Mouse (Mus musculus) right cerebral cortex, postnatal 10 days (tissue): ENCODE data around the gene Runx2.

Experiments used
- DNase-seq, 2 experiments: peaks; one replicate each; pipeline ENCODE4 v3.0.0; 2021; ENCODE audit warnings: low spot score in 2 of 2

Gene Runx2

DNA sequence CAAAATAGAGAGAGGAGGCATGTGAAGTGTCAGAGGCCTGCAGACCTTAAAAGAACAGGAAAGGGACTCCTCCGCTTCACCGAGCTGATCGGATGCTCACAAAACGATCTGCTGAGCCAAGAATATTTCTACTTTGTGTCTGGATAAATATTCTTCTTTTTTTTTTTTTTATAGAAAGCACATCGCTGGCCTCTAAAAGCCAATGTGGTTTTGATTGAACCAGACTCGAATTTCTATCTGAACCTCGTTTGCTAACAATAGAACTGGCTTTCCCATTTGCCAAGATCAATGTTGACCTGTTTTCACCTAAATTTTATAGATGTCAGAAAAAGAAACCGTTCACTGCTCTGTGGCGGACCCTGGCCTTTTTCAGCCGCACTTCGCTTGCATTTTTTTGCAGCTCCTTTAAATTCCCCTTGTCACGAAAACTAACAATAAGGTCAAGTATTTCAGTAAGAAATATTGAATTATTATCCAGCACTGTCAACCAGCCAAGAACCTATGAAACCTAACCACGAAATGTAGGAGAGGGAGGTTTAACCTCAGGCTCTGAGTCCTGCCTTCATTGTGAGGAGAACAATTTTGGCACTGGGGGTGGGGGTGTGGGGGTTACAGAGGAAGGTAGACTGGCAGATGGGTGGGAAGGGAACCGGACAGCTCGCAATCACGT lies 222.4 kb downstream of the Runx2 start:
- no peak for DNase-seq

DNA sequence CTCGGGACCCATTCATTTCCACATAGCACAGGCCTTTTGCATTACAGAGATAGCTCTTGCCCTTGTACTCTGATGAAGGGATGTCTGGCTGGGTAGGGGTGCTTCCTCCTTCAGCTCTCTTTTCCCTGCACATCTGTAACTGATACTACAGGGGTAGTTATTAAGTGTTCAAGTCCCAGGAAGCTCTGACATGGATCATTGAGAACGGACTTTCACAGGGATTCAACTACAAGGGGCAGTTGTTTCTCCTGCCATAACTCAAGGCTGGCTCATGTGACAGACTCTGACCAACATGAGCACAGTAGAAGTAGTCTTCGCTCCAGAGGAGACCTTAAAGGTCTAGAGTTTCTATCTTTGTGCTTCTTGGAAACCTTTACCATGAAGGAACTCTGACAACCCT lies 226.1 kb downstream of the Runx2 start:
- no peak for DNase-seq

DNA sequence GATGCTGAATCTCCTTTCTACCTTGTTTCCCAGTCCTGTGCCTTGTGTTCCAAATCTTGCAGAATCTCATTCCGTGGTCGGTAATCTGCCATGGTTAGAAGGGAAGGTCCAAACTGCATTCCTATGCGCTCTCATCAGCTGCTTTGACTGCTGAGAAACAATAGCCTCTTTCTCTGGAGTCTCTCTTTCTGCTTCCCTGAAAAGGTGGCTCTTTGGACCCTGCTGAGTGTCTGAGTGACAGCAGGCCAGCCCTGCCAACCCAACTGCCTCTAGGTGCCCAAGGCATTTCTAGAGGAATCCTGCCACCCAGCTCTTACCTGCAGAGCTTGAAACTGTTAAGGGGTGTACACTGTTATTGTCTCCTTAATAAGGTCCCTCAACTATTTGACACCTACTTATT lies 226.6 kb downstream of the Runx2 start:
- no peak for DNase-seq

DNA sequence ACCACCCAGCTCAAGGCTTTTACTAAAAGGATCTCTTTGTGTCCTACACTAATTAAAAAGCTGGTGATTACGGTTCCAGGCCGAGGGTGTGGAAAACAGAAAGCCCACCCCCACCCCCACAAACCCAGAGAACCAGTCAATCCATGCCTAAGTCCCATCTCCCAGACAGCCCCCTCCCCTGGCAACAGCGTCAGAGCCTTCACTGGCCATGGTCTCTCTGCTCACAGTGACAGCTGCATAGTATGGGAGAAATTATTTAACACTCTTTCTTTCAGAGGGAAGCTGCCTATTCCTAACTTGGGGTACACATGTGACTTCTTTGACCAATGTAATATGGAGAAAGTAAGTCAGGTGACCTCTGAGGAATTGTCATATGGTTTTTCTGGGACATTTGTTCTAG lies 228.4 kb downstream of the Runx2 start:
- DNase-seq, result no peak

DNA sequence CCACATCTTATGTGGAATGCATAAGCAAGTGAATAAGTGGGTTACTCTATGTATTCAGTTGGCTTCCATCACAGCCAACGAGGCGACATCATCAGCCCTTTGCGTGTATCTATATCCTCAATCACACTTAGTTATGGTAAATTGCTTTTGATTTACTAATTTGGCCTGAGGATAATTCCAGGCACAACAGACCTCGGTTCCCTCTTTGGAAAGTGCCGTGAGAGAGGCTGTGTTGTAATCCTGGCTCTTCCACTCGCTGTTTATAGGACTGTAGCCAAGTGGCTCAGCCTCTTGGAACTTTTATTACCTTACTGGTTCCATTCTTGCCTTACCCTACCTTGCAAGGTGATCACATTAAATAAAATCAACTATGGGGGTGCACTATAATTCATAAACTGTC lies 229.8 kb downstream of the Runx2 start:
- no peak for DNase-seq

DNA sequence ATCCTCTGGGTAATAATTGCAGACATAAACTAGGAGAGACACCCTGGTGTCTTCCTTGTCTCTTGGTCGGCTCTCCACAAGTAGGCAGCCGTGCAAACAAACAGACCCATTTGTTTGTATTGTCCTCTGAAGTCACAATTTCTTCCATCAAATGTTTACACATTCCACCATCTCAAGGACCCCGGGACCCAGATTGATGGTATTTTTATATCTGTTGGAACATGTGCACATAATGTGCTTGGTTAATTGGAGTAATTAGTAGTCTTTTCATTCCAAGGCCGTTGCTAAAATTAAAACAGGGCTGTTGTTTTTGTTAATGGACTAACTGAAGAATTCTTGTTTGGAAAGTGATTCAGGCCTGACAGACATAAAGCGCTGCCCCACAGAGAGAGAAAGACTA lies 236.8 kb downstream of the Runx2 start:
- no peak for DNase-seq

DNA sequence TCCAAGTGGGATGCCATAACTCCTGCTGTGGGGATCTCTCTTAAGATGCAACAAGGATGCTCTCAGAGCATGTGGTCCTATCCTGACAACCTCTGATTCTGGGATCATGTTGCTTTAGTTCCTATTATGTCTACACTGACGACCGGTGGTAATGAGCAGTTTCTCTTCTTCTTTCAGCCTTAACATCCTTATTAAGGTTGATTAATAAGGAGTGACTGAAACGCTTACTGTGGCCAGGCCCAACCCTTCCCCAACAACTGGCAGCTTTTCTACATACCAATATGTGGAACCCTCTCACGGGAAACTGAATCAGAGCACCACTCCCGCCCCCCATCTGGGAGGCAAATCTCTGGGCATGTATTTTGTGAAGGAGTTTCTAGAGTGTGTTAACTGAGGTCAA lies 243.7 kb downstream of the Runx2 start:
- DNase-seq, result no peak

DNA sequence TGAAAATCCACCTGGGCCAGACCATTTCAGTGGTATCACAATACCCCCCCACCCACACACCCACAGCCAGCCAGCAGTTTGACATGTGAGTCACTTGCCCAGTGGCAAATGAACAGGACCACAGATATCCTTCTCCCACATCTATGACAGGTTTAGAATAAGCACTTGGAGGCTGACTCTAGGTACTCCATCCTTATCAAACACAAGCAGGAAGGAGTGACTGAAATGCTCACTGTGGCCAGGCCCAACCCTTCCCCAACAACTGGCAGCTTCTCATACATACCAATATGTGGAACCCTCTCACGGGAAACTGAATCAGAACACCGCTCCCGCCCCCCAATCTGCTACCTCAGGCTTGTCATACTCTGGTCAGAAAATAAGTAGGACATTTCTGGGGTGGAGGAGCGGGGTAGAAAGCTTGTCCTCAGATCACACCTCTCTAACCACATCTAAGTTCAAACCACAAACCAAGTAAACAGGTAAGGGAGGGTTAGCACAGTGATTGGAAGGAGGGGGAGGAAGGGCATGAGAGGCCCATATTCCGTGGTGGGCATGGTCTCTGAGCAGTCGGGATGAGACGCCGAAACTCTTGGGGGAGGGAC lies 245.5 kb downstream of the Runx2 start:
- DNase-seq, result no peak

DNA sequence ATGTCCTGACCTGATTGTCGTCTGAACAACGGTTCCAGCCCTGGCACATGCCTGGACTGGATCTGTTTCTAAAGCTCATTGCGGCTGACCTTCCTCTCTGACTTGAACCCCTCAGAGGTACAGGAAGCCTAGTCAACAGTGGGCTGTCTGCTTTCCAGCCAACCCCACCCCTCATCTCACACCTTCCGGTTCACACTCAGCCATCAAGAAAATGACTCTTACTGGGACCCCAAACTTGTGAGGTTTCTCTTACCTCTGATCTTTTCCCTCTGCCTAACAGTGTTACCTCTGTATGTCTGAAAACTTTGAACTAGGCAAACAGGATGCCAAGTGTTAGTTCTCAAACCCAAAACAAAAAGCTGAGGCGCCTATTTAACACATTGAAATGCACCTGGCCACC lies 247.6 kb downstream of the Runx2 start:
- DNase-seq, result no peak

DNA sequence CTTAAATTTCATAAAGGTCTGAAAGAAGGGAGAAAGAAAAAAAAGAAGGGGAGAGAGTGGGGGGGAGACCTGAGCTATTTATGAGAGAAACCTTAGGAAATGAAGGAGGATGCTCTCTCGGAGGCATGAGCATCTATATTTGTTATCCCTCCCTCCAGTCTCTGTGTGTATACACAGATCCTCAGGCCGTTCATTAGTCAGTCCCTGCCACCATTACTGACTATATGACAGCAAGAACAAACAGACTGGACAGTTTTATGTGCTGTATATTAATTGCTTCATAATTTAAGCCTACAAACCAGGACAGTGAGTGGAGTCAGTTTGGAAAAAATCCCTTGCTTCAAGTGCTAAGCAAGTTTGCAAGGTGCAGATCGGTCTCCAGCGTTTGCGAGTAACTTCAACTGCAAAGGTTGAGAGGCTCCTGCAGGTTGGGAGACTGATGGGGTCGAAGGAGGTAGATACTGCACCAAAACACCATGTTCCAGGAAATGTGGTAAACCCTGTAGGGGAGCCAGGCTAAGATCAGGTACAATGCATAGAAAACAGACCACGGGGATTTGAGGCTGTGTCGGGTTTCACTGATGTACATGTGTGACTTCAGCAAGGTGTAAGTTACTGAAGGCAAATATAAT lies 248.6 kb downstream of the Runx2 start:
- no peak for DNase-seq

DNA sequence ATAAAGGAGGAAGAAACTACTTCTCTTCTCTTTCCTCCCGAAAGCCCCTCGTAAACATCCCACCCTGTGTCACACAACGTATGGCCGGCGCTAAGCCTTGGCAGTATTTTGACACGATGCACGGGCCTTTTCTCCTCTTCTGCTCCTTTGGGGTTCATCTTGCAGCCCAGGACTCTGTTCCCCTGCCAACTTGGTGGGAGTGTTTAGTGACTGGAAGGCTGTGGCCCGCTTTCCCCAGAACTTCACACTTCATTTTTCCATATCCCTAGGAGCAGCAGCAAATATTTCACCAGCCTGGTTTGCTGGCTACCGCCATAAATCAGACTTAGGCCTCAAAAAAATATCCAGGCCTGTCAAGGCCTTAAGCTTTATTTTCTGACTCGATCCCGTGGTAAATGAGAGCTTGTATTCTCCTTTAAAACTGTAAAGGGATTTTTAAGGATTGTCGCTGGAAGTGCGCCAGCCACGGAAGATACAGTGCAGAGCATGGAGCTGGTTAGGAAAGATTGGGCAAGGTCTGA lies 249.2 kb downstream of the Runx2 start:
- DNase-seq, result peak; percentile 45 to 53

DNA sequence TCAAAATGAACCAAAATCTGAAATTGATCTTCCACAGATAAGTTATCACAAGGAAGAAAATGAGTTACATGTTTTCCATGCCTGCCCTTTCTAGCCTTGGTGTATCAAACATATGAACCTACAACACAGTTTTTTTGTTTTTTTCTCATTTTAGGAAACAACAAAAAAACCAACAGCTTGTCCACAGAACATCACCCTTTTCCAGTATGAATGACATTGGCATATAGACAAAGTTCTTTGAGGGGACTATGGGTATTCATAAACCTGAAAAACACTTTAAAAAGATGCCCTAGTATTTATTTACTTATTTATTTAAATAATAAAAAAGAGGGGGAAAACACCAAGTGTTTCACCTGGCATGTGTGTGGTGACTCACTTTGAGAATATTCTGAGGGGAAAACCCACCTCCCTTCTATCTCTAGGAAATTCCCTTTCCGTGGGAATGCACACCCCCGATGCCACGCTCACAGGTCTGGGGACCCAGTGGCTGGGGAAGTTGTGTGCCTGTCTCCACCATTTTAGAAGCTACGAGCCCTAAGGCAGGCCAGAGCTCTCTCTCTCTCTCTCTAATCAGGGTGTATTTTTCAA lies 249.9 kb downstream of the Runx2 start:
- no peak for DNase-seq

DNA sequence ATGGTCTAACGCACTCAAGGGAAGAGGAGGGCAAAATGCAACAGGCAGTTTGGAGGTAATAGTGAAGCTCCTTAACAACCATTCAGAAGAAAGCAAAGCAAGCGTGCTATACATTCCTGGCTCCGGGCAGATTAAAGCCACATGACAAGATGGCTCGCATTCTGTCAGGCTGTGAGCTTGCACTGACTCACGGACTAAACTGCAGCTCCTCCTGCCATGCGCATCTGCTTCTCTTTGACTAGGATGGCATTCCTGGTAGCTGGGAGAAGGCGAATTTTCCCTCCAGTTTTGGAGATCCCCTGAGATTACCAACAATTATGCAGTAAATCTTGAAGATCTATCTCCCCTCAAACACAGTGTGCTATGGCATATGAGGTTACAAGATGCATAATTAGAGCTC lies 254.6 kb downstream of the Runx2 start:
- peak in 1 of 2 experiments; percentile 40 for DNase-seq

DNA sequence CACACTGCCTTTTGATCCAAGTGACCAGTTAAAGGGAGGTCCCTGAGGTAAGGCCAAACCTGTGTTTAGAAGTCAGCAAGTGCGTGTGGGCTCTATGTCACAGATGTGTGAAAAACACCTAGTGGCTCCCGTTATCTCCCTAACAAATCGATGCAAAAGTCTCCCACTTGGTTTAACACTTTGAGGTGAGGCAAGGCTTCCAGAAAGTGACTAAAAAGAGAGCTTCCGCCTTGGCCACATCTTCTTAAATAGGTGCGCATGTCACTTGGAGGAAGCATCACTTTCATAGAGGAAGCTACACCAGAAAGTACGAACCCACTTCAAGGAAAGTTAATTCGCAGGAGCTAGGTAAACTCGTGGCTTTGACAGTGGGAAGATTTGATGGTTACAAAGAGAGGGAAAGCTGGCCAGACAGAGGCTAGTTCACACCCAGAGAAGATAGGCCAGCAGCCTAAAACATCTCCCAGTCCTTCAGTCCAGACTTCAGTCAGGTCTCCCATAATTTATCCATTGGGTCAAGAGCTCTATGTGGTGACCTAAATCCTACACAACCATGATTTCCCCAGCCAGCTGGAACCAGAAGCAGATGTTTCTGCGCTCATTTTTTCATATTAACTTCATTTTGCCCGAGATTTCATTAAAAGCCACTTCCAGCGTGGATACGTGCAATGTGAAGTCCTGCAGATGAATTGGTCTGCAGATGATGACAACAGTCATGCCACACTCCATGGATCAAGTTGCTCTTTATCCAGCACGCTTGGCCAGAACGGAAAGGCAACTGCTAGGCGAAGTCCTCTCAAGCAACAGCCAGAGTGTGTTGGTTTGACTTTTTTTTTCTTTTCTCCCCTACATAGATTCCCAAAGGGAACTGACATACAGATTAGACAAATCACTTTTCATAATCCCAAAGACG lies 257.1 kb downstream of the Runx2 start:
- DNase-seq, result no peak

DNA sequence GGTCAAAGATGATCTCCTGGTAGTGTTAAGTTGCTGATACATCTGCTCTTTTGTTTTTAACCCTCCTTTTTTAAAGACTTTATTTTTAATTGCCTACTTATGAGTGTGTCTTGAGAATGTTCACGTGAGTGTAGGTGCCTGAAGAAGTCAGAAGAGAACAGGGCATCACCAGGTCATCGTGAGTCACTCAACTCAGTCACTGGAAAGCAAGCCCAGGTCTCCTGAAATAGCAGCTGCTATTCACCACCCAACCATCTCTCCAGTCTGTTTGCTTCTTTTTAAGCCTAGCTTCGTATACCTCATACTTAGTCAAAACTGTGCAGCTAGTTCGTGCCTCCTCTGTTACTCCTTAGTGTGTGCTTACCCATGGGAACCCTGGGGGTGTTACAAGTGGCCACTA lies 259.7 kb downstream of the Runx2 start:
- DNase-seq, result no peak

DNA sequence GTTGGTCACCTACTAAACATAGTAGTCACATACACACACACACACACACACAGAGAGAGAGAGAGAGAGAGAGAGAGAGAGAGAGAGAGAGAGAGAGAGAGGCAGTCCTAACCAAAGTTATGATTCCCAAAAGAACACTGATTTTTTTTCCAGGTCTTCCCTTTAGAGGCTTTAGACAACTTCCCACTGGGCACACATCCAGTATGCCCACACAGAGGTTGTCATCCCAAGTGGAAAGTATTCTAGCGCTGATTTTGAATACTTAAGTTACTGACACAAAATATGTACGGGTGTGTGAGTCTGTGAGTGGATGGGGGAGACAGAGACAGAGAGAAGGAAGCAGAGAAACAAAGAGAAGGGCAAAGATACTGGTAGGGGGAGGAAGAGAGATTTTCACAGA lies 265.0 kb downstream of the Runx2 start:
- no peak for DNase-seq

DNA sequence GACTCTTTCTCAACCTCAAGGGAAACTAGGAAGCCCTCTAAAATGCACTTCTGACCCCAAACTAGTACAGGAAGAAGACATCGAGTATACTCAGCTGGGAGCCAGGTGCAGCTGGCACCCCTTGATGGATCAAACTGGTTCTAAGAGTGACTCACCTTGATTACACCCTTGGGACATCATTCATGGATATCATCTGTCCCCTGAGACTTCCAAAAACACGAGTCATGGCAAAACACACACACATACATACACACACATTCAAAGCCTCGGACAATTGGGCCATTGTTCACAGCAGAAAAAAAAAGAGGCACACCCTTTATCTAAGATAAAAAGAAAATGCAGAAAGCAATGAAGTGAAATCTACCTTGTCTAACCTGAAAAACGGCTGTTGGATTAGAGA lies 266.7 kb downstream of the Runx2 start:
- no peak for DNase-seq

DNA sequence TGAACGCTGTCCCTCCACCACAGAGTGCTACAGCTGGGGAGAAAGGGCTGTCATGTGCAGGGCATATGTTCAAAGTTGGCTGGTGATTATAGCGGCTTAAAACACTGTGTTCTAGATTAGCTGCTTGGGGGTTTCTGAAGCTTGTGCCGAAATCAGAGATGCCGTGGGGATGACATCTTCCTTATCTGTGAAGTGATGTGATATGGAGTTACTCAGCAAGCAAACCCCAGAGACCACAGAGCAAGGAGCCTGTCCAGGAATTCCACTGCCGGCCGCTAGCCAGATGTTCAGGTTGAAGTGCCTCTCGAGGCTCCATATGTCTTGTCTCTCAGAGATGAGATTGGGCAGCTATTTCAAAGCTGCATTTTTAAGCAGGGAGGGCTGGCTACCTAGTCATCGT lies 267.8 kb downstream of the Runx2 start:
- DNase-seq, result no peak

DNA sequence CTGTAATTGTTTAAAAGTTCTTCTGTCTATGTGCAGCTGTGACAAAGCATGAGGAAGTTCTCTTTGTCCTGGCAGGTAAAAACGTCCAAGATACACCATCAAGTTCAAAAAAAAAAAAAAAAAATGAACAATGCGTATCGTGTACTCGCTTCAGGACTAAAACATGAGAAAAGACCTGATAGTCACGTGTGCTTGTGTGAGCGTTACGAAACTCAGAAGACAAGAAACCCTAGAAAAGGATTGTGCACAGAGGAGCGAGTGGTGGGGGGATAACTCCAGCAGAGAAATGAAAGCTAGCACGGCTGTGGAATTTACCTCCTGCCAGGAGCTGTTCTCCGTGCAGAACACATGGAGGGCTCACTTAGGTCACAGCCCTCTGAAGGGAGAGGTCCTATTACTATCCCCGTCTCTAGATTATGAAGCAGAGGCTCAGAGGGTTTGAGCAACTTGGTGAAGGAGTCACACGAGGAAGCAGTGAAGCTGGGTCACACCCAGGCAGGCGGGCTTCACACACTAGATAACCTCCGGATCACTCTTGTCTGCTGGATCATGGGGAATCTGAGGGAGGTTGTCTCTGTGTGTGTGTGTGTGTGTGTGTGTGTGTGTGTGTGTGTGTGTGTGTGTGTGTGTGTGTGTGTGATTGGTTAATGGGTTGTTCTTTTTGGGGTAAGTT lies 269.3 kb downstream of the Runx2 start:
- DNase-seq, result no peak

DNA sequence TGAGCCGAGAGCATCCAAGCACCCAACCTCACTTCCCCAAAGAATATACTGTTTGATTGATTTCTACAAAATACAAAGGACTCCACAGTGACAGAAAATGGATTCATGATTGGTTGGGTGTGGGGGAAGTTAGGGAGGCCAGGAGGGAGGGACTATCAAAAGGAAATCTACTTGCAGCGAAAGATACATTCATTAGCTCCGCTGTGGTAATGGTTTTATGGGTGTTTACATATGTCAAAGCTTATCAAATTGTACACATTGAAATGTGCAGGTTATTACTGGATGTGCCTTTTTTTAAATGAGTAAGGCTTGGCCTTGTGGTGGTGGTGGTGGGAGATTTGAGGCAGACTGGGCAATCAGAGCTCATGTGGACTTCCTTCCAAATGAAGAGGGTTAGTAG lies 271.9 kb downstream of the Runx2 start:
- DNase-seq, result no peak

DNA sequence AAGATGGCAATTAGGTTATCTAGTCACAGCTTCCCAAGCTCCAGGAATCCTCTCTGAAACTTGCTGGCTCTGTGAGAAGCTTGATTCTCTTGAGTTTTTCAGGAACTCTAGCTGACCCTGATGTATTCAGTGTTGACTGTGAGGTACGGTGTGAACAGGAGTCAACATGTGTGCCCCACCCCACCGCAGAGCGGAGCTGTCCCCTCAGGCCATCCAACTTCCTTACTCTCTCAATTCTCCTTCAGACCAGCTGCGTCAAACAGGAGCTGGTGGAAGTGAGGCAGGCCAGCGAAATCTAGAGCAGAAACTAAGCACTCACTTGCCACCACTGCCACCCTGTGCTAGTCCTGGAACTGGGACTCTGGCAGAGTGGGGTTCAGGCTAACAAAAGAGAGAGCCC lies 273.9 kb downstream of the Runx2 start:
- DNase-seq, result no peak
